Mouse (Mus musculus): ENCODE measurements around the gene Gpsm3. TPM values are rescaled to one million over a fixed set of nuclear protein-coding genes. Genes with fewer than 3 reads are reported as not detected.

Gene Gpsm3
- total RNA-seq (2023), result 188 TPM

GRCm38 (mm10) chr17:34589681-34590101, at the start of gene Gpsm3:
Gene Gpsm3 (plus strand): TSS chr17:34589806.

GRCm38 (mm10) chr17:34564003-34564421, 25.6 kb upstream of the Gpsm3 start, which contains the start of gene Notch4:
Gene Notch4 (plus strand): TSS chr17:34564268.

GRCm38 (mm10) chr17:34591029-34591993, 1.7 kb downstream of the Gpsm3 start, which contains the start of gene Pbx2:
Gene Pbx2 (plus strand): TSS chr17:34591266.

GRCm38 (mm10) chr17:34597566-34598095, 8.0 kb downstream of the Gpsm3 start, which contains the start of gene Ager:
Gene Ager (plus strand): TSS chr17:34597862.

GRCm38 (mm10) chr17:34603375-34604060, 13.9 kb downstream of the Gpsm3 start, which contains the start of gene Rnf5:
Gene Rnf5 (minus strand): TSS chr17:34603690.

GRCm38 (mm10) chr17:34604061-34604508, 14.5 kb downstream of the Gpsm3 start, which contains the start of gene Agpat1:
Gene Agpat1 (plus strand): TSS chr17:34604262.

GRCm38 (mm10) chr17:34615871-34616270, 26.3 kb downstream of the Gpsm3 start, which contains the start of gene Egfl8:
Gene Egfl8 (minus strand): TSS chr17:34615971.

GRCm38 (mm10) chr17:34627943-34628643, 38.5 kb downstream of the Gpsm3 start, which contains the start of gene Ppt2:
Gene Ppt2 (minus strand): TSS chr17:34628510.

GRCm38 (mm10) chr17:34629221-34629751, 39.7 kb downstream of the Gpsm3 start, which contains the start of gene Prrt1:
Gene Prrt1 (plus strand): TSS chr17:34629533.

Other genes starting within 250 kb of the Gpsm3 start
- 1.2 TPM for gene Btnl2, start 235.0 kb upstream of the Gpsm3 start, total RNA-seq (2023)
- gene Btnl1, start 212.7 kb upstream of the Gpsm3 start, total RNA-seq (2023), result 0.40 TPM
- 0.95 TPM for gene BC051142, start 191.0 kb upstream of the Gpsm3 start, total RNA-seq (2023)
- not detected for gene Btnl4, start 112.5 kb upstream of the Gpsm3 start, total RNA-seq (2023)
- gene Btnl6, start 72.5 kb upstream of the Gpsm3 start, total RNA-seq (2023), result not detected
- 0.67 TPM for gene Notch4, start 25.5 kb upstream of the Gpsm3 start, total RNA-seq (2023)
- 45.2 TPM for gene Pbx2, start 1.5 kb downstream of the Gpsm3 start, total RNA-seq (2023)
- gene Ager, start 8.1 kb downstream of the Gpsm3 start, total RNA-seq (2023), result 4.8 TPM
- 29.0 TPM for gene Rnf5, start 13.9 kb downstream of the Gpsm3 start, total RNA-seq (2023)
- 54.0 TPM for gene Agpat1, start 14.5 kb downstream of the Gpsm3 start, total RNA-seq (2023)
- gene Egfl8, start 26.2 kb downstream of the Gpsm3 start, total RNA-seq (2023), result 4.3 TPM
- 22.5 TPM for gene Ppt2, start 38.7 kb downstream of the Gpsm3 start, total RNA-seq (2023)
- gene Prrt1, start 39.7 kb downstream of the Gpsm3 start, total RNA-seq (2023), result 15.2 TPM
- gene Fkbpl, start 55.0 kb downstream of the Gpsm3 start, total RNA-seq (2023), result 3.1 TPM
- 47.8 TPM for gene Atf6b, start 57.3 kb downstream of the Gpsm3 start, total RNA-seq (2023)
- 0.09 TPM for gene Tnxb, start 80.7 kb downstream of the Gpsm3 start, total RNA-seq (2023)
- gene C4b, start 154.1 kb downstream of the Gpsm3 start, total RNA-seq (2023), result 1.3 TPM
- not detected for gene Cyp21a1, start 214.8 kb downstream of the Gpsm3 start, total RNA-seq (2023)
- 62.5 TPM for gene Stk19, start 247.1 kb downstream of the Gpsm3 start, total RNA-seq (2023)
- 76.5 TPM for gene Dxo, start 247.2 kb downstream of the Gpsm3 start, total RNA-seq (2023)